Mouse (Mus musculus) mouse trophoblast stem cell (cell line): ENCODE results near the gene Grin3a.
"Not testable (repeated sequence)": the region's sequence is repeated elsewhere in the genome, so short reads cannot be mapped to it uniquely, and the experiment has no call there.

Experiments
- in situ Hi-C, 2 experiments: fragments of 300-500 bp; cut with MseI, MboI; formaldehyde crosslinking; loops; 2 replicates in 1 of 2; 3 replicates in 1 of 2; pipeline ENCODE4 v1.15.1; 2025

The Grin3a gene

DNA sequence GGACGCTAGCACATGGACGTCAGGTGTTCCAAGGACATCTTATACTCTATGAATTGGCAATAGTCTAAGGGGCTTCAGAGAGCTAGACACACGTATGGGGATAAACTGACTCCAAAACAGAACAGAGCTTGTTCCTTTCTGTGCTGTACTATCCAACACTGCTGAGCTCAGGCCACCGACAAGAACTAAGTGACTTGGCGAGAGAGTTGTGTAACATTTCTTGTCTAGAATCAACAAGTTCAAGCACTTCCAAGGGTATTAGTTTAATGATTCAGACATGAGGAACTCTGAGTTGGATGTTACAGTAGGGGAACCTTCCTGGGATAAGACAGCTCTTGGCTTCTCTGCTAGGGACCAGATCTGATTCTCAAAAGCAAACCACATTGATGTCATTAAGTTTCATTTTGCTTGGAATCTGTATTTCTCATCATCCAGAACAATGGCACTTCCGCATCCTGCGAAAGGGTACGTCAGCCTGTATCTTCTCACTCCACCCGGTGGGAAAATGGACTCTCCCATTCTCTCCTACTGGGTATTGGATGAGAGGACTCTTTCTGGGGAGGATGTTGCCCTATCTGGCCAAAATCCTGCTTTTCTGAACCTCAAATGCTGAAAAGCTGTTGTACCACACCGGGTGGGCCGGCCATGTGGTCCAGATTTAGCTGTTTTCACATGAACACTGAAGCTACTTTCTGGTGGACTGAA is 165.2 kb downstream of the Grin3a start:
- in situ Hi-C loops = loop anchor here in 1 of 2 experiments (25.0 kb wide), 1 partner anchor 282 kb away; no protein-coding TSS in a partner anchor

DNA sequence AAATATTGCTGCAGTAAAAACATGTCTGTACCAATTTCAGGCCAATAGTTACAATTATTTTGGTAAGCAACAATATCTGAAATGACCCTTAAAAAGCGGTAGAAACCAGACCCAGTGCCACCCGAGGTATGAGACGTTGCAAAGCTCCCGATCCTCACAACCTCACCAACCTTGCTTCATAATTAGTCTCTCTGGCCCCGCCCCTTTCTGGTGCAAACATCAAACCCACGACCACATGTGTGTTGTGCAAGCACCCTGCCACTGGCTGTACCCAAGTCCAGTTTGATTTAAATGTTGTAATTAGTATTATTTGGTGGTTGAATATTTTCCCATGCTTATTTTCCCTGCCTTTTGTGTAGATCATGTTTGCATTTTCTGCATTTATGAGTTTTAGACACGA is 168.8 kb downstream of the Grin3a start:
- in situ Hi-C loops = loop anchor here in 1 of 2 experiments (25.0 kb wide), 1 partner anchor 286 kb away; no protein-coding TSS in a partner anchor

DNA sequence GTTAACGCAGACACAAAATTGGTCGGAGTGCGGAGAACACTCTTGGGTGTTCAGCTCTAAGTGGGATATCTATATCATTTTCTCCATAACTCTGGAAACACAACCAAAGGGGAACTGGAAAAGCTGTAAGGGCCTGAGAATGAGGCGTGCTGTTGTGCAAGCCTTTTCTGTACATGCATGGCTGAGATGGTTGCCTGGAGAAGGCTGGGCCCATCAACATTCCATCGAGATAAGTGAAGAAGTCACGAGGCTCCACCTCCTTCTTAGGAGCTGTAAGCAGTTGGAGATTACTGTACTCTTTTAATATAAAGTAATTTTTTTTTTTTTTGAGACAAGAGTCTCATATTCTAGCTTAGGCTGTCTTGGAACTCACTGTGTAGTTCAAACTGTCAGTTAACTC is 169.5 kb downstream of the Grin3a start:
- in situ Hi-C loops = loop anchor here in 1 of 2 experiments (25.0 kb wide), 1 partner anchor 286 kb away; no protein-coding TSS in a partner anchor

DNA sequence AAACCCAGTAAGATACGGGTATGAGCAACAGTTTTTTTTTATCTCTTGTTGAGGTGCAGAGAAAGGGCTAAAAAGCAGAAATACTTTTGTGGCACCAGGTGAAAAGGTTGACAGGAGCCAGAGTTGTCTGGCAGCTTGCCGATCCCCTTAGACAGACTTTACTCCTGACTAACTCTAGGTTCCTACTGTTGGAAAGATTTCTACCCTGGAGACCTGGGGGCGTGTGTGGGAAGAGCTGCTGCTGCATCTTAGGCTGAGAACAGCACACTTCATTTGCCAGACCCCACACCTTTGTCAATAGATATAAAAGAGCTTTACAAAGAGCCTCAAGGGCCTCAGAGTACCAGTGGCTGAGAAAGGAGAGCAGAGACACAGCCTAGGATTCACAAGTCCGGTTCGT is 180.7 kb downstream of the Grin3a start:
- in situ Hi-C loops = no loop called here

DNA sequence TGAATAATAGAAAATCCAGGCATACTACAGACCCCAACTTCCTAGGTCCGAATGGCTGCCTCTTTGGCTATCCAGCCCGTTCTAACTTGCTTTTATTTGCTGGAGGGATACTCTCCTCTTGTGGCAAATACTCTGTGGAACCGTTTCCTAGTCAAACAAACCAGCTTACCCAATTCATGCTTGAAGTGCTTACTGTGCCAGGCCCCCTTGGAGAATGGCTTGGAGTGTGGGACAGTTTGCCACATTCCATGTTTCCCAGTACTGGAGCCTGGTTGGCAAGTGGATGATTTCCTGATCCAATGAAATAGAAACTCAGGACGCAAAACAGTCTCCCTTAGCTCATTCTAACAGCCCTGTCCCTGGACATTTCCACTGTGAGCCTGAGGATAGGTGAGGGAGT is 183.3 kb downstream of the Grin3a start:
- in situ Hi-C loops = no loop called here

DNA sequence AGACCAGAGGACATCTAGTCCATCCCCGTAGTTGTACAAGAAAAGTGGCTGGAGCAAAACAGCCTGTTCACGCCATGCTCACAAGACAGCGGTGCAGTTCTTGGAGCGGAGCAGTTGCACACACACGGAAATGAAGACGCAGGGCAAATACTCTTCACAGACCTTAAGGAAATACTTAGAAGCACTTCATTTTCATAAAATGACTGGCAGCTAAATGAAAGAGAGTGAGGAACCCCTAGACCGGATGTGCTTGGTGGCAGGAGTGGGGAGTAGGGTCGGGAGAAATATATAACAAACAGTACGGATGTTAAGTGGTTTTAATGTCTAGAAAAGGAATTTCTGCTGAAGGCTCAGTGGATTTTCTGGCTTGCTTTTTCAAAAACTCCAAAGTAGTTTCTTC is 183.9 kb downstream of the Grin3a start:
- in situ Hi-C loops = no loop called here

DNA sequence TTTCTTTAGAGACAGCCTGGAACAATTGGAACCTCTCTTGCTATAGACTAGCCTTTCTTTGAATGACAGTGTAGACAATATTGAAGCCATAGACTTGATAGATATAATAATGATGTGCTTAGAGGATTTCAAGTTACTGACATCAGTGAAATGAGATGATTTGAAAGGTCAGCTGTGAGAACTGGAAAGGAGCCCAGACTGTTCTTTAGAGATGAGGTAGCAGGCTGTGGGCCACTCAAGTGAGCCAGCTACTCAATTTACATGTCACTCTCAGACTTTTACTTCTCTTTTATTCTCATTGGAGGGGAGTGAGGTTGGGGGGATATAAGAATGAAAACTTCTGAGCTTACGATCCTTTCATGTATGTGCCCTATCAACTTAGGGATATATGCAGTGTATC is 186.1 kb downstream of the Grin3a start:
- in situ Hi-C loops = no loop called here

DNA sequence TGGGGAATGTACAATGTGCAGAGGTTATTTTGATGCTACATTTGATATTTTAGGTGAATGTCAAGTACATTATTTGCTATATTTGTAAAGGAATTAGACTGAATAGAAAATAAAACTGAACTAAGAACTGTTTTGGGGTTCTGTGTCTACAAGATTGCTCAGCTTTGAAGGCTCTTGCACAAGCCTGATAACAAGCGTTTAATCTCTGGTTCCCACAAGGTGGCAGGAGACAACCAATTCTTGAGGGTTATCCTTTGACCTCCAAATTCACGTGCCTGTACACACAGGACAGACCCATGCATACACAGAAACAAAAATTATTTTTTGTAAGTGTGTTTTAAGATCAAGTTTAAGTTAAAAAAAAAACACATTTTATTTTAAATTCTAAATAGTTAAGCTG is 205.6 kb downstream of the Grin3a start:
- in situ Hi-C loops = no loop called here

DNA sequence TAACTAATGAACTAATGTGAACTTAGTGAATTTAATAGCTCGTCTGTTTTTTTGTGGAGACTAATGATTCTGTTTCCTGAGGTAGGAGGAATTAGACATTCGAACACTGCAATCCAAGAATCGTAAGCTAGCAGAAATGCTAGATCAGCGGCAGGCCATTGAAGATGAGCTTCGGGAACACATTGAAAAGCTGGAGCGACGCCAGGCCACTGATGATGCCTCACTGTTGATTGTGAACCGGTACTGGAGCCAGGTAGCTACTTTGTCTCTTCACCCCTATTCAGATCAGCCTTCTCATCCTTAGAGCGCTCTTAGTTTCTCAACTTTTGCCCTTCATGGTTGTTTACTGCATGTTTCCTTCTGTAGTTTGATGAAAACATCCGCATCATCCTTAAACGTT is 207.7 kb downstream of the Grin3a start:
- in situ Hi-C loops = no loop called here

DNA sequence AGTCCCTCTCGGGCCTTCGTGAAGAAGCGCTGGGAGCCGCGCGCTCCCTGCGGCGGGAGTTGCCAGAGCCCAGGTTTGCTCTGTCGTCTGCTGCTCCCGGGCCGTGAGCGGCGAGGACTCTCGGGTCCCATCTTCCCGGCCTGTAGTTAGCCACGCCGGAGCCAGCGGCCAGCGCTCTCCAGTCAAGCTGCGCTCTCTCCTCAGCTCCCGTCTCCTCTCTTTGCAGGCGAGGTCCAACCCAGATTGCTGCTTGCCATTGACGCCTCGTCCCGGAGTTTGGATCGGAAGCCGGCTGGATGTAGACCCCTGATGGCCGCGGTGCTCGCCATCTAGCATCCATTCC is 213.4 kb downstream of the Grin3a start:
- in situ Hi-C loops = no loop called here

DNA sequence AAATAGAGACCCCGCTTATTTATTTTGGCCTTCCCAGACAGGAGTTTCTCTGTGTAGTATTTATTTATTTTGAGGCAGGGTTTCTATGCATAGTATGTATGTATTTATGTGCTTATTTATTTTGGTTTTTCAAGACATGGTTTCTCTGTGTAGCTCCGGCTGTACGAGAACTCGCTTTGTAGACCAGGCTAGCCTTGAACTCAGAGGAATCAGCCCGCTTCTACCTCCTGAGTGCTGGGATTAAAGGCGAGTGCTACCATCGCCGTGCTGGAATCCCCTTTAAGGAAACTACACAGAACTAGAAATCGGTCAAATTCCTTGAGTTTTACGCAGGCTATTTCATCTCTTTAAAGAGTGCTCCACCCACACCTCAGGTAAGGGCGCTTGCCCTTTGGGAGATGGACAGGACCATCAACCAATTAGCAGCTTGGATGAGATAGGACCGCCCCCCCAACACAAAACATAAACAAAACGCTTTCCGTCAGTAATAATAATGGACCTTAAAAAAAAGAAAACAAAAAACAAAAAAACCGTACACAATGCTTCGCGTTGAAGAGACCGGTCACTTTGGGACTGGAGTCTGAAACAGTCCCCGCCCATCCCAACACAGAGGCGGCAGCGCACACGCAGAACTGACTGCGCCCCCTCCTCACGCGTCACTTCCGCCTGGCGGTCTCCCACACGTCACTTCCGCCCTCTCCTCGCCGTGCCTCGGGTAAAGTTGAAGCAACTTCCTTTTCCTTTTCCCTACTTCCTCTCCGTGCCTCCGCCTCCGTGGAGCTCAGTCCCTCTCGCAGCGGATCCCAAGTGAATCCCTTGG is 214.0 kb downstream of the Grin3a start, which contains the start of gene Rnf20:
Rnf20 (plus strand) TSS at position 688 of the 820 bp plus-strand sequence.
- in situ Hi-C loops = no loop called here

DNA sequence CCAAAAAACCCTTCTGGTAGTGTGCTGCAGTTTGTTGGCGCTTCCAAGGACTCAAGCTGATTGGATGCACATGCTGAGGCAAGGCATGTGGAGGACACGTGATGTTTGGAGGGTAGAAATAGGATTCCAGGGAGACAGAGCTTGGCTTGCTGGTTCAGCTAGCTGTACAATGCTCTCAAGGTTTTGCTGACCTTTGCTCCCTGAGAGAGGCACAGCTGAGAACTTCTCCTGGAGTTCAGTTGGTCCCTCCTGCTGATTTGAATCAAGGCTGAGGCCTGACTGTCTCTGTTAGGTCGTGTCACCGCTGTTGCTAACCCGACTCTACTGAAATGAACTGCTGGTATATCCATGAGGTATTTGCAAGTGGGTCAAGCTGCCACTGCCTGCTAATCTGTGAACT is 216.6 kb downstream of the Grin3a start:
- in situ Hi-C loops = loop anchor here (5.0 kb wide), 1 partner anchor 62 kb away; no protein-coding TSS in a partner anchor

DNA sequence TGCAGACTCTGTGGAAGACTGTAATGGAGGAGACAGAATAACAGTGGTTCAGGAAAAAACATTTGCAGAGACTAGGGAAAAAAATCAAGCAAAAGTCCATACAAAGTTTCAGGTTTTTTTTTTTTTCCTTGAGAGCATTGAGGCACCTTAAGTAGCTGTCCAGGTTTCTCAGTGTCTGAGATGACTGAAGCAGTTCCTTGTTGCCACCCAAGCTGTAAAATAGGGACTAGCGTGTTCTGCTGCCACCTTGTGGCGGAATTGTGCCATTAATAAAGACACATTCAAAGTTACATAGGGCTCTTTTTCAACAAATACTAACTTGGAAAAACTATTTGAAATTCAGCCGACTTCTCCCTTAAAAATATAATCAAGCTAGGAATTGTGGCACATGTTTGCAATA is 218.6 kb downstream of the Grin3a start:
- in situ Hi-C loops = loop anchor here (5.0 kb wide), 1 partner anchor 60 kb away; no protein-coding TSS in a partner anchor

DNA sequence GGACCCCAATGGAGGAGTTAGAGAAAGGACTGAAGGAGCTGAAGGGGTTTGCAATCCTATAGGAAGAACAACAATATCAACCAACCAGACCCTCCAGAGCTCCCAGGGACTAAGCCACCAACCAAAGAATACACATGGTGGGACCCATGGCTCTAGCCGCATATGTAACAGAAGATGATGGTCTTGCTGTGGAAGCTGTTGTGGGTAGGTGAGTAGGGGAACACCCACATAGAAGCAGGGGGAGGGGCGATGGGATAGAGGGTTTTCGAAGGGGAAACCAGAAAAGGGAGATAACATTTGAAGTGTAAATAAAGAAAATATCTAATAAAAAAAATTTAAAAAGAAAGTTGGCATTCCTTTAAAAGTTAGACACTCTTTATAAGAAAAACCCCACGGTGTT is 220.6 kb downstream of the Grin3a start:
- in situ Hi-C loops = loop anchor here (5.0 kb wide), 1 partner anchor 58 kb away; no protein-coding TSS in a partner anchor

DNA sequence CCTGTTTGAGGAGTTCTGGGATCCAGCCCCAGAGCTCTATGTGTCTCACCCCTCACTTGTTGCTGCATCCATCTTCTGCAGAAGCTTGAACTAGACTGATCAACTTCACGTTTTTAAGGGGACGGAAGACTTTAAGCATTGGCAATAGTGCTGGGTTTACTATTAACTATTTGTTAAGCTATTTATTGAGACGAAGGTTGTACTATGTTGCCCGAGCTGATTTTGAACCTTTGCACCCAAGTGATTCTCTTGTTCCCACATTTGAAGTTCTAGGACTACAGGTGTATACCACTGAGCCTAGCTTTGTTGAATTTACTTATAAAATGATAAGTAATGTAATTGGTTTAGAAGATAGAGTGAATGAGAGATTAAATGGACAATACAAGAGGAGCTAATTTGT is 221.6 kb downstream of the Grin3a start:
- in situ Hi-C loops = no loop called here

DNA sequence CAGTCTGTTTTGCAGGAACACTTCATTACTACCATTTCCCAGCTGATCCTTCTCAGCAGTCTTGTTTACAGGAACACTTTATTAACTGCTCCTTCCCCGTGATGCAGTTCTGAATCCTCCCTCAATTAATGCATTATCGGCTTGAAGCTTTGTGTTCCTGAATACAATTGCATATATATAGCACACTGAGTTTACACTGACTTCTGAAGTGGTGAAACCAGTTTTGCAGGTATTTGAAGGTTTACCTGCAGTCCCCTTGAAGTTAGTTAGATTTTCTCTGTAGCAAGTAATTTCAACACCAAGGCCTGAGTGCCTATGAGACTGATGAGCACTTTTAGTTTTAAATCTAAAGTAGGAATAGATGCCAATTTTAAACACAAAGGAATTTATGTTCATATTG is 223.3 kb downstream of the Grin3a start:
- in situ Hi-C loops = no loop called here

DNA sequence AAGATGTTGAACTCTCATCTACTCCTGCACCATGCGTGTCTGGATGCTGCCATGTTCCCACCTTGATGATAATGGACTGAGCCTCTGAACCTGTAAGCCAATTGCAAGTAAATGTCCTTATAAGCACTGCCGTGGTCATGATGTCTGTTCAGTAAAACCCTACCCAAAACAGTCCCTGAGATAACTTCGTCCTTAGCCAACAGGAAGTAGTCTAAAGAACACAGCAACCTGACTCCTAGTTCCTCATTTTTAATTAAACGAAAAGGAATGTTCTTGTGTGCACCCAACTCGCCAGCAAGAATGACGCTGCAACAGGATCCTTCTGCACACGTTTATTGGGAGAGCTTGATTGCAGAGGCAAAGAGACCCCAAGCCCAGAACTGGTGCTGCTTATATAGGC is 225.7 kb downstream of the Grin3a start:
- in situ Hi-C loops = not testable (repeated sequence)

DNA sequence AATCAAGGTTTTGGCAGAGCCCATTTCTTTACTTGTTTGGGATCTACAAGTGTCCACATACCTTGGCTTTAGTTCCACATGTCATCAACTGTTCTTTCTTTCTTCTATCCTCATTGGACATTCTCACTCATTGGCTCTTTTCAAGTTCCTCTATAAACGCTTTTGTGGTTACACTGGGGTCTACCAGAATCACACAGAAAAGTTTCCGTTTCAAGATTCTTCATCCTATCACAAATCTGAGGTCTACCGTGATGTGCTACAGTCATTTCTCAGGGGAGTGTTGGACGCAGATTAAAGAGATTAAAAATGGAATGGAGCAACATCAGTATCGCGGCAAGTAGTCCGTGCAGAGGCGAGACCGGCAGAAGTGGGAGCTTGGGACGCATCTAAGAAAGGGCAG is 228.6 kb downstream of the Grin3a start:
- in situ Hi-C loops = no loop called here
